Mouse (Mus musculus) mouse embryonic stem cell (cell line): ENCODE results near the gene Naip6.
"Not testable (repeated sequence)": the region's sequence is repeated elsewhere in the genome, so short reads cannot be mapped to it uniquely, and the experiment has no call there.

Experiments used
- in situ Hi-C, 2 experiments: fragments of 300-500 bp; cut with MboI; formaldehyde crosslinking; loops; 1 replicate in 1 of 2; 3 replicates in 1 of 2; pipeline ENCODE4 v1.14.3; 2019 to 2020; ENCODE audit warnings: low sequenced_read_pairs in 2 of 2, low pct_unique_long_range_greater_than_20kb in 1 of 2, mixed read lengths in 1 of 2; ENCODE audit not compliant: unreplicated experiment in 1 of 2

Gene Naip6

GRCm38 (mm10) chr13:100317256-100317893 lies at the start of gene Naip6:
Gene Naip6 (minus strand): TSS chr13:100317674.
- in situ Hi-C loops = not testable (repeated sequence)

- in situ Hi-C loops = not testable (repeated sequence)
These were observed 34.8 kb upstream of the Naip6 start for GRCm38 (mm10) chr13:100352315-100352714.

- in situ Hi-C loops = loop anchor here in 1 of 2 experiments (10.0 kb wide), 1 partner anchor 65 kb away; no protein-coding TSS in a partner anchor
These were observed 32.2 kb upstream of the Naip6 start for GRCm38 (mm10) chr13:100349510-100350173.

GRCm38 (mm10) chr13:100341822-100342221 lies 24.3 kb upstream of the Naip6 start:
- in situ Hi-C loops = loop anchor here in 1 of 2 experiments (10.0 kb wide), 1 partner anchor 57 kb away; no protein-coding TSS in a partner anchor

- in situ Hi-C loops = not testable (repeated sequence)
These were observed 14.3 kb upstream of the Naip6 start for GRCm38 (mm10) chr13:100331728-100332127.

- in situ Hi-C loops = not testable (repeated sequence)
These were observed 11.4 kb upstream of the Naip6 start for GRCm38 (mm10) chr13:100328899-100329298.

- in situ Hi-C loops = not testable (repeated sequence)
These were observed 10.6 kb upstream of the Naip6 start for GRCm38 (mm10) chr13:100328029-100328428.

- in situ Hi-C loops = not testable (repeated sequence)
These were observed 4.9 kb upstream of the Naip6 start for GRCm38 (mm10) chr13:100322266-100322837.

- in situ Hi-C loops = loop anchor here in 1 of 2 experiments (10.0 kb wide), 1 partner anchor 60 kb away; no protein-coding TSS in a partner anchor
These were observed 32.9 kb downstream of the Naip6 start for GRCm38 (mm10) chr13:100284611-100285010.

GRCm38 (mm10) chr13:100271474-100272132 lies 45.9 kb downstream of the Naip6 start:
- in situ Hi-C loops = not testable (repeated sequence)

GRCm38 (mm10) chr13:100256996-100257395 lies 60.5 kb downstream of the Naip6 start:
- in situ Hi-C loops = not testable (repeated sequence)

GRCm38 (mm10) chr13:100255925-100256324 lies 61.5 kb downstream of the Naip6 start:
- in situ Hi-C loops = not testable (repeated sequence)

GRCm38 (mm10) chr13:100251897-100252296 lies 65.6 kb downstream of the Naip6 start:
- in situ Hi-C loops = not testable (repeated sequence)

- in situ Hi-C loops = not testable (repeated sequence)
These were observed 70.5 kb downstream of the Naip6 start for GRCm38 (mm10) chr13:100246896-100247519.

GRCm38 (mm10) chr13:100246223-100246622 lies 71.3 kb downstream of the Naip6 start, which contains the start of gene Naip5:
Gene Naip5 (minus strand): TSS chr13:100246323.
- in situ Hi-C loops = not testable (repeated sequence)

- in situ Hi-C loops = no loop called here
These were observed 73.8 kb downstream of the Naip6 start for GRCm38 (mm10) chr13:100243702-100244101.
